Mouse (Mus musculus): ENCODE data around the gene Gm28576. TPM values are rescaled to one million over a fixed set of nuclear protein-coding genes. Genes with fewer than 3 reads are reported as not detected.
"Not testable (repeated sequence)": the region's sequence is repeated elsewhere in the genome, so short reads cannot be mapped to it uniquely, and the experiment has no call there.

Gene Gm28576
- total RNA-seq (2014; fragmentation: Nextera tagmentation) = not detected in 2 replicates
- not detected in 2 replicates for total RNA-seq (2017)

- ATAC-seq (replicated peaks; ENCODE audit: low FRiP score, low TSS enrichment, poor library complexity, severe bottlenecking) = not testable (repeated sequence)
Observed at GRCm38 (mm10) chrY:7722641-7723040, at the start of gene Gm28576. Gene Gm28576 (plus strand): TSS chrY:7722941.

Other genes with a start within 250 kb of the Gm28576 start
- gene Gm20826, start 84.5 kb upstream of the Gm28576 start, total RNA-seq (2014; fragmentation: Nextera tagmentation) = not detected in 2 replicates
- gene Gm20826, start 84.5 kb upstream of the Gm28576 start, total RNA-seq (2017) = not detected in 2 replicates

All from megakaryocyte-erythroid progenitor cell, adult 5-6 weeks (primary cell).